Mouse (Mus musculus): ENCODE measurements around the gene Hoxb6. TPM values are rescaled to one million over a fixed set of nuclear protein-coding genes. Genes with fewer than 3 reads are reported as not detected.

Hoxb6 gene
- polyA plus RNA-seq (2012; ENCODE audit: insufficient read depth, insufficient read length, missing spikeins): not detected in 2 replicates

- TF ChIP-seq POLR2A (IDR thresholded peaks at IDR 0.05; ENCODE audit: borderline replicate concordance, low read depth, low read length): no peak
- no peaks in the 10 kb centered on the region for H3K4me1 ChIP-seq (ENCODE audit: control insufficient read depth, insufficient read depth, low read length)
- H3K4me3 ChIP-seq (ENCODE audit: insufficient read depth, low read length): no peak within 1 kb of the TSS
- no peak within 1 kb of the TSS for H3K27ac ChIP-seq (ENCODE audit: insufficient read depth, low read depth, low read length)
Measured at GRCm38 (mm10) chr11:96291681-96292564, at the start of gene Hoxb6. Gene Hoxb6 (plus strand): TSS chr11:96292476.

GRCm38 (mm10) chr11:96250901-96251300 lies 41.4 kb upstream of the Hoxb6 start:
- H3K4me3 ChIP-seq (ENCODE audit: insufficient read depth, low read length): no peak overlapping the region
- H3K4me1 ChIP-seq (ENCODE audit: control insufficient read depth, insufficient read depth, low read length): no peaks in the 10 kb centered on the region

GRCm38 (mm10) chr11:96251480-96252031 lies 40.7 kb upstream of the Hoxb6 start:
- Histone ChIP-seq H3K27ac (ENCODE audit: insufficient read depth, low read depth, low read length) (no peak overlapping the region), H3K4me1 (ENCODE audit: control insufficient read depth, insufficient read depth, low read length) (no peaks in the 10 kb centered on the region), H3K4me3 (ENCODE audit: insufficient read depth, low read length) (no peak overlapping the region)
- no peak for TF ChIP-seq CTCF (IDR thresholded peaks at IDR 0.05; ENCODE audit: low read depth, low read length)
- no peak for TF ChIP-seq POLR2A (IDR thresholded peaks at IDR 0.05; ENCODE audit: borderline replicate concordance, low read depth, low read length)

More at GRCm38 (mm10) chr11:96250901-96251300, 41.4 kb upstream of the Hoxb6 start:
- TF ChIP-seq CTCF (IDR thresholded peaks at IDR 0.05; ENCODE audit: low read depth, low read length) (no peak), POLR2A (IDR thresholded peaks at IDR 0.05; ENCODE audit: borderline replicate concordance, low read depth, low read length) (no peak)
- H3K27ac ChIP-seq (ENCODE audit: insufficient read depth, low read depth, low read length): no peak overlapping the region

GRCm38 (mm10) chr11:96252541-96253120 lies 39.6 kb upstream of the Hoxb6 start:
- H3K4me3 ChIP-seq (ENCODE audit: insufficient read depth, low read length): no peak overlapping the region
- no peak for TF ChIP-seq POLR2A (IDR thresholded peaks at IDR 0.05; ENCODE audit: borderline replicate concordance, low read depth, low read length)
- no peak for TF ChIP-seq CTCF (IDR thresholded peaks at IDR 0.05; ENCODE audit: low read depth, low read length)

GRCm38 (mm10) chr11:96254221-96254620 lies 38.1 kb upstream of the Hoxb6 start:
- H3K27ac ChIP-seq (ENCODE audit: insufficient read depth, low read depth, low read length): no peak overlapping the region
- H3K4me1 ChIP-seq (ENCODE audit: control insufficient read depth, insufficient read depth, low read length): no peaks in the 10 kb centered on the region
- no peak overlapping the region for H3K4me3 ChIP-seq (ENCODE audit: insufficient read depth, low read length)
- TF ChIP-seq CTCF (IDR thresholded peaks at IDR 0.05; ENCODE audit: low read depth, low read length) (no peak), POLR2A (IDR thresholded peaks at IDR 0.05; ENCODE audit: borderline replicate concordance, low read depth, low read length) (no peak)

More at GRCm38 (mm10) chr11:96252541-96253120, 39.6 kb upstream of the Hoxb6 start:
- no peak overlapping the region for H3K27ac ChIP-seq (ENCODE audit: insufficient read depth, low read depth, low read length)
- H3K4me1 ChIP-seq (ENCODE audit: control insufficient read depth, insufficient read depth, low read length): no peaks in the 10 kb centered on the region

- H3K4me3 ChIP-seq (ENCODE audit: insufficient read depth, low read length): no peak overlapping the region
Measured at GRCm38 (mm10) chr11:96255111-96255995, 36.9 kb upstream of the Hoxb6 start.

GRCm38 (mm10) chr11:96255996-96256445 lies 36.3 kb upstream of the Hoxb6 start:
- Histone ChIP-seq H3K4me3 (ENCODE audit: insufficient read depth, low read length) (no peak overlapping the region), H3K4me1 (ENCODE audit: control insufficient read depth, insufficient read depth, low read length) (no peaks in the 10 kb centered on the region), H3K27ac (ENCODE audit: insufficient read depth, low read depth, low read length) (no peak overlapping the region)
- TF ChIP-seq CTCF (IDR thresholded peaks at IDR 0.05; ENCODE audit: low read depth, low read length) (no peak), POLR2A (IDR thresholded peaks at IDR 0.05; ENCODE audit: borderline replicate concordance, low read depth, low read length) (no peak)

More at GRCm38 (mm10) chr11:96255111-96255995, 36.9 kb upstream of the Hoxb6 start:
- Histone ChIP-seq H3K4me1 (ENCODE audit: control insufficient read depth, insufficient read depth, low read length) (no peaks in the 10 kb centered on the region), H3K27ac (ENCODE audit: insufficient read depth, low read depth, low read length) (no peak overlapping the region)
- TF ChIP-seq POLR2A (IDR thresholded peaks at IDR 0.05; ENCODE audit: borderline replicate concordance, low read depth, low read length) (no peak), CTCF (IDR thresholded peaks at IDR 0.05; ENCODE audit: low read depth, low read length) (no peak)

- H3K27ac ChIP-seq (ENCODE audit: insufficient read depth, low read depth, low read length): no peak overlapping the region
- no peak for TF ChIP-seq CTCF (IDR thresholded peaks at IDR 0.05; ENCODE audit: low read depth, low read length)
- no peak for TF ChIP-seq POLR2A (IDR thresholded peaks at IDR 0.05; ENCODE audit: borderline replicate concordance, low read depth, low read length)
- no peaks in the 10 kb centered on the region for H3K4me1 ChIP-seq (ENCODE audit: control insufficient read depth, insufficient read depth, low read length)
- H3K4me3 ChIP-seq (ENCODE audit: insufficient read depth, low read length): no peak overlapping the region
Measured at GRCm38 (mm10) chr11:96257141-96257540, 35.1 kb upstream of the Hoxb6 start.

- Histone ChIP-seq H3K4me1 (ENCODE audit: control insufficient read depth, insufficient read depth, low read length) (no peaks in the 10 kb centered on the region), H3K4me3 (ENCODE audit: insufficient read depth, low read length) (no peak overlapping the region), H3K27ac (ENCODE audit: insufficient read depth, low read depth, low read length) (no peak overlapping the region)
- TF ChIP-seq CTCF (IDR thresholded peaks at IDR 0.05; ENCODE audit: low read depth, low read length): no peak
- TF ChIP-seq POLR2A (IDR thresholded peaks at IDR 0.05; ENCODE audit: borderline replicate concordance, low read depth, low read length): no peak
Measured at GRCm38 (mm10) chr11:96259038-96259437, 33.2 kb upstream of the Hoxb6 start.
